Mouse (Mus musculus) mesoderm, embryonic 11.5 days (tissue): ENCODE results near the gene Parvb.
A peak's percentile ranks its signal among the peaks of the same experiment; 100 is the strongest.

ENCODE experiments used
- DNase-seq: peaks from one replicate; pipeline ENCODE4 v3.0.0-alpha.2; 2012; ENCODE audit warnings: low read depth, low spot score

The Parvb gene

GRCm38 (mm10) chr15:84231721-84232561 lies at the start of gene Parvb:
Gene Parvb, plus strand, starts transcription at chr15:84232043.
- no peak for DNase-seq

GRCm38 (mm10) chr15:84183967-84184366 lies 47.9 kb upstream of the Parvb start:
- DNase-seq: no peak

GRCm38 (mm10) chr15:84186196-84186595 lies 45.6 kb upstream of the Parvb start:
- DNase-seq: no peak

GRCm38 (mm10) chr15:84188887-84189530 lies 42.8 kb upstream of the Parvb start:
- DNase-seq: no peak

- no peak for DNase-seq
These were observed 42.0 kb upstream of the Parvb start for GRCm38 (mm10) chr15:84189881-84190280.

GRCm38 (mm10) chr15:84191724-84192057 lies 40.2 kb upstream of the Parvb start:
- no peak for DNase-seq

- DNase-seq: peak; percentile 96
These were observed 39.6 kb upstream of the Parvb start, which contains the start of gene Samm50 for GRCm38 (mm10) chr15:84192058-84192791. Gene Samm50, plus strand, starts transcription at chr15:84192241.

GRCm38 (mm10) chr15:84196486-84197165 lies 35.2 kb upstream of the Parvb start:
- no peak for DNase-seq

- no peak for DNase-seq
These were observed 24.5 kb upstream of the Parvb start for GRCm38 (mm10) chr15:84207327-84207726.

- no peak for DNase-seq
These were observed 22.1 kb upstream of the Parvb start for GRCm38 (mm10) chr15:84209517-84210412.

- no peak for DNase-seq
These were observed 21.4 kb upstream of the Parvb start for GRCm38 (mm10) chr15:84210461-84210860.

- DNase-seq: no peak
These were observed 20.9 kb upstream of the Parvb start for GRCm38 (mm10) chr15:84210941-84211340.

- no peak for DNase-seq
These were observed 20.3 kb upstream of the Parvb start for GRCm38 (mm10) chr15:84211564-84211963.

- peak; percentile 93 for DNase-seq
These were observed 19.6 kb upstream of the Parvb start for GRCm38 (mm10) chr15:84212031-84212755.

GRCm38 (mm10) chr15:84212756-84213105 lies 19.1 kb upstream of the Parvb start:
- no peak for DNase-seq

GRCm38 (mm10) chr15:84213162-84213739 lies 18.6 kb upstream of the Parvb start:
- DNase-seq: no peak

- DNase-seq: no peak
These were observed 17.4 kb upstream of the Parvb start for GRCm38 (mm10) chr15:84214476-84214875.

- DNase-seq: no peak
These were observed 16.6 kb upstream of the Parvb start for GRCm38 (mm10) chr15:84215273-84215672.

- DNase-seq: no peak
These were observed 15.8 kb upstream of the Parvb start for GRCm38 (mm10) chr15:84216026-84216425.
